9 mouse cellular contexts compared by ENCODE assay signal in genomic region chr8:82967879-82968678, GRCm38 (mm10).
A peak's percentile ranks its signal among the peaks of the same experiment; 100 is the strongest.
DNase-seq lines count a peak whose midpoint lies in the region; ATAC-seq lines count a peak whose summit lies in the region.
"Had no signal": no experiment of that assay in that cellular context is flagged by ENCODE, and none has a peak within 500 bp of the region (broad histone marks: within the 10 kb centered on the region; RNA-seq: fewer than 3 reads in every experiment).

No protein-coding gene starts in this region.

- no peak overlapping the region for H3K4me2 ChIP-seq in embryonic facial prominence, embryonic 15.5 days (replicated peaks)
- H3K4me2 ChIP-seq in heart, embryonic 12.5 days: peak overlapping the region; percentile 11; the same call in 1 of the 2 replicates
- H3K4me2 ChIP-seq: neural tube, embryonic 13.5 days had no signal

- H3K27ac ChIP-seq in embryonic facial prominence, embryonic 15.5 days (replicated peaks): peak overlapping the region; percentile 22; the same call in 1 of the 2 replicates
- H3K27ac ChIP-seq in heart, embryonic 12.5 days (ENCODE audit: poor library complexity, severe bottlenecking): peak overlapping the region; percentile 88
- H3K27ac ChIP-seq: neural tube, embryonic 13.5 days had no signal

- no peaks in the 10 kb centered on the region for H3K36me3 ChIP-seq in embryonic facial prominence, embryonic 15.5 days
- no peaks in the 10 kb centered on the region for H3K36me3 ChIP-seq in heart, embryonic 12.5 days
- H3K36me3 ChIP-seq: neural tube, embryonic 13.5 days had no signal

- peaks cover 32% of the 10 kb centered on the region for H3K4me1 ChIP-seq in embryonic facial prominence, embryonic 15.5 days
- peaks cover 31% of the 10 kb centered on the region for H3K4me1 ChIP-seq in heart, embryonic 12.5 days (replicated peaks)

- peak; percentile 56; the same call in 1 of the 2 replicates for ATAC-seq in embryonic facial prominence, embryonic 15.5 days (ENCODE audit: insufficient number of reproducible peaks, low FRiP score, low TSS enrichment, low read depth)
- ATAC-seq in heart, embryonic 12.5 days (ENCODE audit: insufficient number of reproducible peaks, low FRiP score): peak; percentile 42

- peak; percentile 35 for DNase-seq in layer of hippocampus, adult 11-12 months (ENCODE audit: low spot score)
- no peak for DNase-seq in layer of hippocampus, postnatal 10 days (ENCODE audit: low spot score in 2 of 2)
- peak; percentile 11 for DNase-seq in lung, postnatal 14 days
- no peak for DNase-seq in ovary, postnatal 36 days (ENCODE audit: low spot score)
- no peak for DNase-seq in cerebellum, postnatal 25 days
- DNase-seq in adrenal gland, adult 18-20 months (ENCODE audit: low spot score in 2 of 2): no peak

- no peaks in the 10 kb centered on the region for H3K9me3 ChIP-seq in embryonic facial prominence, embryonic 15.5 days (replicated peaks)
- no peaks in the 10 kb centered on the region for H3K9me3 ChIP-seq in heart, embryonic 12.5 days (replicated peaks)
- H3K9me3 ChIP-seq: neural tube, embryonic 13.5 days had no signal

- H3K9ac ChIP-seq in embryonic facial prominence, embryonic 15.5 days: no peak overlapping the region
- H3K9ac ChIP-seq in heart, embryonic 12.5 days: no peak overlapping the region
- H3K9ac ChIP-seq: neural tube, embryonic 13.5 days had no signal

- H3K27me3 ChIP-seq in embryonic facial prominence, embryonic 15.5 days: no peaks in the 10 kb centered on the region
- H3K27me3 ChIP-seq in heart, embryonic 12.5 days (replicated peaks): no peaks in the 10 kb centered on the region
- H3K27me3 ChIP-seq: neural tube, embryonic 13.5 days had no signal

- 54% methylated on average over 8 of the region's 8 CpGs for WGBS in embryonic facial prominence, embryonic 15.5 days
- 56% methylated on average over 8 of the region's 8 CpGs for WGBS in heart, embryonic 12.5 days

- no peak overlapping the region for H3K4me3 ChIP-seq in embryonic facial prominence, embryonic 15.5 days (replicated peaks)
- H3K4me3 ChIP-seq in heart, embryonic 12.5 days: no peak overlapping the region
- H3K4me3 ChIP-seq: neural tube, embryonic 13.5 days had no signal

Comparison
In these comparisons a context has a peak if more than half of its experiments do, and no peak if none do; other contexts are left out.
1. DNase-seq: peak in layer of hippocampus, adult 11-12 months (single experiment) and lung, postnatal 14 days (single experiment); none in layer of hippocampus, postnatal 10 days (0 of 2), ovary, postnatal 36 days (single experiment), cerebellum, postnatal 25 days (0 of 2) and adrenal gland, adult 18-20 months (0 of 2).